Mouse (Mus musculus) liver, postnatal 0 days (tissue): ENCODE measurements around the gene Commd7.

ENCODE experiments used
- CTCF ChIP-seq: sonication (generic); IDR thresholded peaks from 2 replicates; pipeline ENCODE4 v1.5.1; 2016; ENCODE audit warnings: antibody characterized with exemption, low read depth
- EP300 ChIP-seq: IDR thresholded peaks from 2 replicates; pipeline ENCODE4 v1.6.1; 2016; ENCODE audit warnings: antibody characterized with exemption, low read depth, mild to moderate bottlenecking

- TF ChIP-seq CTCF, result no peak
- TF ChIP-seq EP300, result no peak
These were observed 6.5 kb upstream of the Commd7 start for GRCm38 (mm10) chr2:153638977-153639680.
